Mouse (Mus musculus): ENCODE results near the gene Anapc4.

The Anapc4 gene

GRCm38 (mm10) chr5:52868918-52869703, 35.3 kb downstream of the Anapc4 start:
- no peak for DNase-seq

DNA sequence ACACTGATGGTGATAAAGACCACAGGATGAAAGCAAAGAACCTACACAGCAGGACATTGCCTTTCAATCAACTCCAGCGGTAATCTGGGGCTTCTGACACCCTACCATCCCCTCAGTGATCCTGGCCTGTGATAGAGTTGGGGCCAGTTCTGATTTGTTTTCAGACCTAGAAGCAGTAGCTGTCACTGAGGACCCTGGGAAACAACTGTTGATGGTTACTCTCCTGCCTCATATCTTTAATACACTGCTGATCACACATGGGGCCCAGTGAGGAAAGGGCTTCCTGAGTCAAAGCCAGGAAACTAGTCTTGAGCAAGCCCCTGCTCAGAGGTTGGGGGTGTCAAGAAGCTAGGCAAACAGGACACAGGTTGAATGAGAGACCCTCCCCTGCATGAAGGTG, 37.6 kb downstream of the Anapc4 start:
- DNase-seq, result no peak

- no peak for DNase-seq
Measured at GRCm38 (mm10) chr5:52871986-52872385, 38.2 kb downstream of the Anapc4 start.

DNA sequence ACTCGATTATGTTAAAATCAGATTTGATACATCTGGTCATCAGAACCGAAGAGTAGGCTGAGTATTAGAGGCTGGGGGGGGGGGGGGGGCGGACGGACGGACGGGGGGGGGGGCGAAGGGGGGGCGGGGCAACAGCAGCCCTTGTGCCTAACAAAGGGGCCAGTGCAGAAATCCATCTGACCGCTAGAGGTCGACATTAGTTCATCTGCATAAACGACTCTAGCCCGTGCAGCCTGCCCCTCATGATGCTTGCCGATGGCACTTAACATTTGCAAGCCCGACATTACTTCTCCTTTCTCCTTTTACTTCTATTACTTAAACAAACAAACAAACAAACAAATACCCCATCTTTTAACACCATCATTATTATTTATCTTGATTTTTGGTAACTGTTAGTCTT, 45.0 kb downstream of the Anapc4 start:
- peak; percentile 65 to 72 for DNase-seq

DNA sequence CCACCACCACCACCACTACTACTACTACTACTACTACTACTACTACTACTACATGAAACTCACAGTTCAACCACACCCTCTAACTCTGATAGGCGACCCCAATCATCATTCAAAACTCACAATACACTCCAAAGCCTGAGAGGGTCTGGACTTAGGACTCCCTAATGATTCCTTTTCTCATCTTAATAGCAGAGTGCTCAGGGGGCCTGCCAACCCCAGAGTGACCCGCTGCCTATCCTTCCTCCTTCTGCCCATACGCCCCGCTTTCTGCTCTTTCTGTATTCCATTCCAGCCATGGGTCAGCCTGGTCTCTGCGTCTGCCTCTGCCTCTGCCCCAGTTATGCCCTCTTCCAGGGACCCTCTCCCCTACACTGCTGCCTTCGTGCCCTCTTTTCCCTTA, 46.1 kb downstream of the Anapc4 start:
- no peak for DNase-seq

GRCm38 (mm10) chr5:52882446-52882845, 48.6 kb downstream of the Anapc4 start:
- peak; percentile 79 to 87 for DNase-seq

GRCm38 (mm10) chr5:52887085-52887484, 53.3 kb downstream of the Anapc4 start:
- peak; percentile 54 to 72 for DNase-seq

DNA sequence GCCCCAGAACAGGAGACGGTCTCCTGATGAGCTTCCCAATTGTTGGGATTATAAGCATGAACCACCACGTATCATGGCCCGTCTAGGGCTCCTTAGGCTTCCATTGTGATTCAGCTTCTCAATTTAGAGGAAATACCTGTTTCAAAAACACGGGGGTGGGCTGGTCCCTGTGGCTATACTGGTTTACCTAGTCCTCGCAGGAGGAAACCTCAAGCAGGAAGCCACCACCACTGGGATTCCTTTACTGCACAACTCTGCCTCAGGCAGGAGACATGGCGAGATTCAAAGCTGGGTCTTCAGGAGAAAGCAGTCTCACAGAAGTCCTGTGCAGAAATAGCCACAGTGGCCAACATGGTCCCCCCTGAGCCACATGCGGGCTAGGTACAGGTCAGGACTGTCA, 56.1 kb downstream of the Anapc4 start:
- DNase-seq, result no peak

DNA sequence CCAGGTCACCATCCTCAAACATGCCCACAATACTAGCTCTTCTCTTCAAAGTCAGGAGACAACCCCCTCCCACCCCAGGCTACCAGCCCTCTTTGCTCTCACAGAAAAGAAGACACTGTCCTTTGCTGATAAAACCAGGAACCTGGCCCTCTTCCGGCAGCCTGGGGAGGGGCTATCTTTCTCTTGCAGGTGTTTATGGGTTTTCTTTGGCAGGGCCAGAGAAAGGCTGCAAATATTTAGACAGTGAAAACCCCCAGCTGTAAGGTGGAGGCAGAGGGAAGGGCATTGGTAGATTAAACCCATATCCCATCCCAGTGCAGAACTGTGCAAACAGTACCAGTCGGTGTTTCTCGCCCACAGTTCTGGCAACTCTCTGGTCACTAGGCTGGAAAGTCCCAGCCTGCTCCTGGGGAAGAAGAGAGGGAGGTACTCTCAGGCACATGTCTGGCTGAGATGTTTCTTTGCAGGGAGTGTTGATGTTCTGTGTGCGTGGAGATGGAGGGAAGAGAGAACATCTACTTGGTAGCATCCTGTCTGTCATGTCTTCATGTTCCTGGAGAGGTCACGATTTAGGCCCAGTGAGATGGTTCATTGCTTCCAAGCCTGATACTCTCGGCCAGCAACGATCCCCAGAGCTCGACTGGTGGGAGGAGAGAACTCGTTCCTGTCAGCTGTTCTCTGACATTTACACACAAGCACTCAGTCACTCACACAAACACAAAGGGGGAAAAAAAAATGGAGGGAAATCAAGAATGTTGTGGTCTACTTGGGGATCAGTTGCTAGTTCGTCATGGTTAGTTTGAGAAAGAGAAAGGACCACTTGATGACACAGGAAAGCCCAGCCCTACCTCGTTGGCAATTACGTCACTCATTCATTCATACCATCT, 58.4 kb downstream of the Anapc4 start:
- no peak for DNase-seq

DNA sequence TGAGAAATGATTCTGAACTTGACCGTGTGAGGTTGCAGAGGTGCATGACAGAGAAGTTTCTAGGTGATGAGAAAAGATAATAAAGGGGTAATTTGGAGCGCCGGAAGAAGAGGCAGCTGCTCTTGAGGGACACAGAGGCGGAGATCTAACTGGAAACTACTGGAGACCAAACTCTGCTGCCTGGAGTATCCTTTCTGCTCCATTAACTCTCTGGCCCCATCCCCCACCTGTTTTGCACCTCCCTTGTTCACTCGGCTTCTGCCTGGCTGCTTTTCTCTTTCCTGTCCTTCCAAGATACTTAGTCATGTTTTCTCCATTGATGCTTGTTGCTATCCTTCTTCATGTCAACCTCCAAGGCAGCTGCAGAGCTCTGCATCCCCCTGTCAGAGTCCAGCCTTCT, 60.1 kb downstream of the Anapc4 start:
- DNase-seq, result no peak

- DNase-seq, result no peak
Measured at GRCm38 (mm10) chr5:52904246-52904645, 70.4 kb downstream of the Anapc4 start.

DNA sequence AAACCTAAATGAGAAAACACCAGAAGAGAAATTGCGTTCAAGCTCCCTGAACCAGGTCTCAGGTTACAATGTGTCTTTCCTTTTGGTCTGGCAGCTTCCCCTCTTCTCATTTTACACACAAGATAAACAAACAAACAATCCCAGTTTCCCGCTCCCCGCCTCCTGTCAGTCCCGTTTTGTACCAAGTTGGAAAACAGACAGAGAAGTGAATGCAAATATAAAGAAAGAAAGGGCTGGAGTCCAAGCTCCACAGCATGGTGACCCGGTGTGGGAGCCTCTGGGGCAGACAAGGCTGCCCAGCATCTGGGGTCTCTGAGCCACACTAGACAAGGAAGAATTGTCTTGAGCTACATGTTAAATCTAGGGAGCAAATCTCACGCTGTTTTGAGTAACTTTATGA, 70.9 kb downstream of the Anapc4 start:
- DNase-seq, result no peak

DNA sequence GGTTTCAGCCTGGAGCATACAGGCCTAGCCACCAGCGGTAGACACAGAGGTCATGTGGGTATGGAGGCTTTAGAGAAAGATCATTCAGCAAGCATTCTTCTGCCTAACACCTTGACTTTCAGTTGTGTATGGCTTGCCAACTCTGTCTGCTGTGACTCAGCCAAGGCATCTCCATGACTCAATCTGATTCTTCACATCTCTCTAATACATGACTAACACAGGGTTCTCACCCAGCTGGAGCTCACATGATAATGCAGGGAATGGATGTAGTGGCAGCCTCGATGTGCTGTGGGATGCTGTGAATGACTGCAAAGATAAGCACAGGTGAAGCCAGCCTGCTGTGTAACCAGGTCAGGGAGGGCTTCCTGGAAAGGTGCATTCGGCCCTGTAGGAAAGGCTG, 74.4 kb downstream of the Anapc4 start:
- DNase-seq, result no peak

DNA sequence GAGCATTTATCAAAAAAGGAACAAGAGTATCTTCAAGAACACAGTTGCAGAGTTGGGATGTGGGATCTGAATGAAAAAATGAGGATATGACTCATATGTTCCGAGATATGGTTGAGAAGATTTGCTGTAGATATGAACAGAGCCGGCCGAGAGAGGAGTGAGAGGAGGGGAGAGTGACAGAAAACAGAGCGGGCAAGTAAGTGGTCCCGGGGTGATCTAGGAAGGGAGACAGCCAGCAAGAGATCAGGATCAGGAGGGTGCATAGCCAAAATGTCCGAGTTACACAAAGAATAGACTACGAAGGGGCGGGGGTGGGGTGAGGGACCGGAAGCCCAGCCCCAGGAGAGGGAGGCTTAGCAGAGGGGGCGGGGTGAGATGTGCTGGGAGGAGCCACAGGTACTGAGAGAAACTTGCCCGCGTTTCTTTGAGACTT, 76.4 kb downstream of the Anapc4 start:
- peak; percentile 37 to 52 for DNase-seq

DNA sequence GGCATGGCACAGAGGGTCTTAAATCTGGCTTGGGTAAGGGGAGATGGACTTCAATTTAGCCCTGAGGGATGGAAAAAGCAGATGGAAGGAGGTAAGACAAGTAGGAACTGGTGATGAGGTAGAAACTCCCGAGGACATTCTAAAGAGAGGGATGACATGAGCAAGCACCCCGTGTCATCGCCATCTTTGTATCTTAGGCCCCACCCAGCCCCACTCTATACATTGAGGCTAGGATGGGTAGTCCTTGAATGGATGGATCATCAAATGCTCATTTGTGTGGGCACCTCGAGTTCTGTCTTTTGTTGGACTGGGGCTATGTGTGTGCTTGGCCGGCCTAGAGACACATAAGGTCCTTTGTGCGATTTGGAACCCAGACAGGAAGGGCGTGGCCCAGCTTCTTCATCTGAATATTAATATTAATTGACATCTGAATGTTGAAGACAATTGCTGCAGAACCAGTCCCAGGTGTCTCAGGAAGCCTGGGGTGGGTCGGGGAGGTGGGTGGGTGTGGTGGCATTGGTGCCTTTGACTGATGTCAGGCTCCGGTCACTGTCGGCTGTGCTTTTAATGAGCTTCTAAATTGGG, 77.6 kb downstream of the Anapc4 start:
- DNase-seq, result no peak

GRCm38 (mm10) chr5:52913711-52914110, 79.9 kb downstream of the Anapc4 start:
- DNase-seq, result peak; percentile 20 to 58

GRCm38 (mm10) chr5:52916186-52916585, 82.4 kb downstream of the Anapc4 start:
- DNase-seq, result peak in 1 of 2 experiments; percentile 39

All from lung, adult 18-20 months (tissue).